Mouse (Mus musculus) stomach, embryonic 16.5 days (tissue): ENCODE measurements around the gene Sox2. TPM values are rescaled to one million over a fixed set of nuclear protein-coding genes. Genes with fewer than 3 reads are reported as not detected.

Source experiments
- ATAC-seq: fragments of 200-750 bp; cut with Nextera tagmentation; 2 replicates; pipeline ENCODE4 v1.8.0; 2017; ENCODE audit warnings: moderate number of reproducible peaks, moderate TSS enrichment; ENCODE audit not compliant: insufficient read depth, low FRiP score
- H3K27ac ChIP-seq: fragments of 300-500 bp; sonication (generic); 2 replicates; pipeline ENCODE4 v1.5.1; 2014; ENCODE audit warnings: low read length
- H3K27me3 ChIP-seq: fragments of 300-500 bp; sonication (generic); 2 replicates; pipeline ENCODE4 v1.6.1; 2014; ENCODE audit warnings: low read length, control low read depth, mixed read lengths; ENCODE audit not compliant: control insufficient read depth, insufficient read depth
- H3K36me3 ChIP-seq: fragments of 300-500 bp; sonication (generic); 2 replicates; pipeline ENCODE4 v1.6.1; 2014; ENCODE audit warnings: low read length; ENCODE audit not compliant: control insufficient read depth, insufficient read depth
- H3K4me1 ChIP-seq: fragments of 300-500 bp; sonication (generic); 2 replicates; pipeline ENCODE4 v1.6.1; 2014; ENCODE audit warnings: low read length, control low read depth, mixed read lengths; ENCODE audit not compliant: control insufficient read depth, insufficient read depth
- H3K4me2 ChIP-seq: fragments of 300-500 bp; sonication (generic); 2 replicates; pipeline ENCODE4 v1.6.1; 2014; ENCODE audit warnings: low read depth, low read length, mixed read lengths
- H3K4me3 ChIP-seq: fragments of 300-500 bp; sonication (generic); replicated peaks from 2 replicates; pipeline ENCODE4 v1.5.1; 2014; ENCODE audit warnings: mild to moderate bottlenecking, low read length
- H3K9ac ChIP-seq: fragments of 300-500 bp; sonication (generic); 2 replicates; pipeline ENCODE4 v1.6.1; 2014; ENCODE audit warnings: low read length
- H3K9me3 ChIP-seq: fragments of 300-500 bp; sonication (generic); replicated peaks from 2 replicates; pipeline ENCODE4 v1.6.1; 2016; ENCODE audit warnings: low read length, control low read depth; ENCODE audit not compliant: control insufficient read depth
- whole genome bisulfite sequencing: fragments of 180-500 bp; shearing (Covaris S2); extraction: QIAGEN DNeasy Blood & Tissue Kit; methylation state at CpG from one replicate; pipeline ENCODE4 v1.1.7; 2014; 5-methylcytosine and 5-hydroxymethylcytosine counted together
- polyA plus RNA-seq: library from polyadenylated mRNA; unstranded; fragments of >200 nt; fragmentation: Nextera tagmentation; extraction: Ambion mirVana; gene quantifications from 2 replicates; pipeline ENCODE4 v1.2.1, GENCODE M21; 2015

The Sox2 gene
- polyA plus RNA-seq, 1 experiment from 2014 or later = 8.6 TPM

DNA sequence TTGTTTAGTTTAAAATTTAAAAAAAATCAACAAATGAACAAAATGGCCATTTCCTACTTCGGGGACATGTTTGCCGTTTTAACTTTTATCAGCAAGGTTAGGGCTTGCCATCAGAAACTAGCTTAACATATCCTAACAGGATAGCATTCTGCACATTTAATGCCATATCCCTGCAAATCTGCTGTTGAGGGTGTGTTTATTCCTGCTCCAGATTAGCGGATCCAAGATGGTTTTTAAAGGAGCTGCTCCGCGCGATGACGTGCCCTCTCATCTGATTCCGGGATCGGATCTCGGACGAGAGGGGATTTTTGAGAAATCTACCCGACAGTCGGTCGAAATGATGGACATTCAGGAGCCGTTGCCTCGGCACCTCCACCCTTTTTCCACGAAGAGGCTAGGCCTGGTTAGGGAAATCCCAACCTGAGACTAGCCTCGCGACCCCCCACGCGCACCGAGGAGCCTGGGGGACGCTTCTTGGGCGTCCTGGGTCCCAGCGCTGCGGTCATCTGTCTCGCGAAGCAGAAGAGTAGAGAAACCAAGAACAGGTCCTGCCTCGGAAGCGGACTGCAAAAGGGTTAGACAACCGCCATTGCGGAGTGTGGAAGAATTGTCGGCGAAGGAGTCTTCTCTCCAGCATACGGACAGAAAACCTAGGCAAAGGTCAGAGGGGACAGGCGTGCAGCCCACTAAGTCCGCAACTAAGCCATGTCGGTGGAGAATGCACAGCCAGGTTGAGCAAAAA lies 8.3 kb upstream of the Sox2 start:
- H3K9me3 ChIP-seq = no peaks in the 10 kb centered on the region
- no peaks in the 10 kb centered on the region for H3K36me3 ChIP-seq
- peak overlapping the region; percentile 55 for H3K4me2 ChIP-seq
- 3% methylated on average over 38 of the region's 38 CpGs for WGBS
- H3K9ac ChIP-seq = peak overlapping the region; percentile 54
- H3K4me1 ChIP-seq = no peaks in the 10 kb centered on the region
- no peak overlapping the region for H3K27ac ChIP-seq
- peaks cover 73% of the 10 kb centered on the region for H3K27me3 ChIP-seq
- peak overlapping the region; percentile 42 for H3K4me3 ChIP-seq
- no peak for ATAC-seq

GRCm38 (mm10) chr3:34642498-34642941 lies 7.7 kb upstream of the Sox2 start:
- Histone ChIP-seq H3K4me1 (no peaks in the 10 kb centered on the region), H3K4me3 (peak overlapping the region; percentile 42), H3K9me3 (no peaks in the 10 kb centered on the region), H3K9ac (peak overlapping the region; percentile 54), H3K4me2 (peak overlapping the region; percentile 55), H3K27ac (no peak overlapping the region), H3K36me3 (no peaks in the 10 kb centered on the region), H3K27me3 (peaks cover 78% of the 10 kb centered on the region)
- no peak; the same call in 1 of the 2 replicates for ATAC-seq
- 3% methylated on average over 20 of the region's 20 CpGs for WGBS

- Histone ChIP-seq H3K4me3 (no peak overlapping the region), H3K36me3 (no peaks in the 10 kb centered on the region), H3K4me1 (no peaks in the 10 kb centered on the region), H3K27me3 (peaks cover 80% of the 10 kb centered on the region), H3K9ac (no peak overlapping the region), H3K4me2 (peak overlapping the region; percentile 55; the same call in 1 of the 2 replicates), H3K9me3 (no peaks in the 10 kb centered on the region), H3K27ac (no peak overlapping the region)
- WGBS = 20% methylated on average over 5 of the region's 5 CpGs
- no peak for ATAC-seq
These were observed 7.1 kb upstream of the Sox2 start for GRCm38 (mm10) chr3:34643067-34643466.

GRCm38 (mm10) chr3:34643536-34644115 lies 6.6 kb upstream of the Sox2 start:
- no peak overlapping the region for H3K4me3 ChIP-seq
- H3K9ac ChIP-seq = no peak overlapping the region
- 22% methylated on average over 15 of the region's 15 CpGs for WGBS
- H3K36me3 ChIP-seq = no peaks in the 10 kb centered on the region
- H3K27ac ChIP-seq = no peak overlapping the region
- H3K4me1 ChIP-seq = no peaks in the 10 kb centered on the region
- H3K27me3 ChIP-seq = peaks cover 79% of the 10 kb centered on the region
- ATAC-seq = no peak
- H3K4me2 ChIP-seq = no peak overlapping the region
- no peaks in the 10 kb centered on the region for H3K9me3 ChIP-seq

DNA sequence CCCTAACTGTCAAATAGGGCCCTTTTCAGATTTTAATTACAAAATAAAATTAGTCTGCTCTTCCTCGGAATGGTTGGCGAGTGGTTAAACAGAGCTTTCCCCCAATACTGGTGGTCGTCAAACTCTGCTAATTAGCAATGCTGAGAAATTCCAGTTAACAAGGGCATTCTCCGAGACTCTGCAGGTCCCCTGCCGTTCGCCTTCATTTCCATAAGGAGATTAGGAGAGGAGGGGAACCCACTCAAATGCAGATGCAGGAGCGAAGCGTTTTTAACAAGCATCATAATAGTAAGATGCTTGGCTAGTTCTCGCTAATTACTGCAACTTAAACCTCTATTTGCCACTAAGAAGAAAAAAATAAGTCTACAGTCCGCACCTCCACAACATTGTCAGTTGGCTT lies 4.0 kb upstream of the Sox2 start:
- no peak for ATAC-seq
- Histone ChIP-seq H3K27ac (no peak overlapping the region), H3K36me3 (no peaks in the 10 kb centered on the region), H3K9ac (no peak overlapping the region), H3K9me3 (no peaks in the 10 kb centered on the region), H3K4me2 (no peak overlapping the region), H3K4me1 (0 out of 2 replicates have a peak, but pooled peaks cover 10% of the 10 kb centered on the region), H3K27me3 (peaks cover 80% of the 10 kb centered on the region), H3K4me3 (no peak overlapping the region)
- 19% methylated on average over 10 of the region's 10 CpGs for WGBS

- no peaks in the 10 kb centered on the region for H3K36me3 ChIP-seq
- no peak overlapping the region for H3K4me3 ChIP-seq
- peak overlapping the region; percentile 3; the same call in 1 of the 2 replicates for H3K27ac ChIP-seq
- peak overlapping the region; percentile 68; the same call in 1 of the 2 replicates for H3K9ac ChIP-seq
- WGBS = under 1% methylated on average over 14 of the region's 14 CpGs
- peaks cover 67% of the 10 kb centered on the region for H3K27me3 ChIP-seq
- H3K9me3 ChIP-seq = no peaks in the 10 kb centered on the region
- no peak for ATAC-seq
- H3K4me1 ChIP-seq = 0 out of 2 replicates have a peak, but pooled peaks cover 10% of the 10 kb centered on the region
- peak overlapping the region; percentile 55 for H3K4me2 ChIP-seq
These were observed 2.5 kb upstream of the Sox2 start for GRCm38 (mm10) chr3:34647688-34648087.

GRCm38 (mm10) chr3:34648105-34648832 lies 1.9 kb upstream of the Sox2 start:
- Histone ChIP-seq H3K4me3 (peak overlapping the region; percentile 54), H3K27ac (peak overlapping the region; percentile 95)

GRCm38 (mm10) chr3:34648833-34649719 lies 1.1 kb upstream of the Sox2 start:
- Histone ChIP-seq H3K4me2 (peak overlapping the region; percentile 55), H3K36me3 (no peaks in the 10 kb centered on the region), H3K9me3 (no peaks in the 10 kb centered on the region), H3K9ac (peak overlapping the region; percentile 68), H3K27me3 (peaks cover 58% of the 10 kb centered on the region), H3K27ac (peak overlapping the region; percentile 95), H3K4me1 (0 out of 2 replicates have a peak, but pooled peaks cover 10% of the 10 kb centered on the region), H3K4me3 (peak overlapping the region; percentile 54)
- peak; percentile 81 for ATAC-seq
- WGBS = 1% methylated on average over 50 of the region's 50 CpGs

More at GRCm38 (mm10) chr3:34648105-34648832, 1.9 kb upstream of the Sox2 start:
- ATAC-seq = no peak
- 3% methylated on average over 19 of the region's 19 CpGs for WGBS
- Histone ChIP-seq H3K4me1 (0 out of 2 replicates have a peak, but pooled peaks cover 10% of the 10 kb centered on the region), H3K36me3 (no peaks in the 10 kb centered on the region), H3K9ac (peak overlapping the region; percentile 68), H3K27me3 (peaks cover 65% of the 10 kb centered on the region), H3K4me2 (peak overlapping the region; percentile 55), H3K9me3 (no peaks in the 10 kb centered on the region)
